Mouse (Mus musculus) layer of hippocampus, adult 18-20 months (tissue): Measurements from ENCODE around the gene 9330182L06Rik. TPM values are rescaled to one million over a fixed set of nuclear protein-coding genes. Genes with fewer than 3 reads are reported as not detected.

Source experiments
- DNase-seq, 2 experiments: peaks; one replicate each; pipeline ENCODE4 v3.0.0; 2022; ENCODE audit warnings: low spot score in 2 of 2
- total RNA-seq, 2 experiments: library from RNA; stranded (reverse); gene quantifications; 2 replicates each; pipeline ENCODE4 v1.2.3; 2021

The 9330182L06Rik gene
- total RNA-seq, 2 experiments from 2014 or later: 19.6 to 21.8 TPM

GRCm38 (mm10) chr5:9361982-9362661 is 96.2 kb downstream of the 9330182L06Rik start:
- no peak for DNase-seq

GRCm38 (mm10) chr5:9364937-9365336 is 99.0 kb downstream of the 9330182L06Rik start:
- DNase-seq: no peak

GRCm38 (mm10) chr5:9367920-9368692 is 102.2 kb downstream of the 9330182L06Rik start:
- DNase-seq: no peak

GRCm38 (mm10) chr5:9371127-9371526 is 105.2 kb downstream of the 9330182L06Rik start:
- peak; percentile 46 to 82 for DNase-seq

- no peak for DNase-seq
These were observed 107.4 kb downstream of the 9330182L06Rik start for GRCm38 (mm10) chr5:9373341-9373740.

GRCm38 (mm10) chr5:9389968-9390367 is 124.0 kb downstream of the 9330182L06Rik start:
- DNase-seq: no peak

- no peak for DNase-seq
These were observed 126.0 kb downstream of the 9330182L06Rik start for GRCm38 (mm10) chr5:9391858-9392393.

GRCm38 (mm10) chr5:9417098-9417497 is 151.2 kb downstream of the 9330182L06Rik start:
- no peak for DNase-seq

- no peak for DNase-seq
These were observed 151.9 kb downstream of the 9330182L06Rik start for GRCm38 (mm10) chr5:9417802-9418201.

- peak; percentile 7 to 42 for DNase-seq
These were observed 154.0 kb downstream of the 9330182L06Rik start for GRCm38 (mm10) chr5:9419964-9420363.

- DNase-seq: no peak
These were observed 158.5 kb downstream of the 9330182L06Rik start for GRCm38 (mm10) chr5:9424464-9424863.

GRCm38 (mm10) chr5:9427165-9427564 is 161.2 kb downstream of the 9330182L06Rik start:
- no peak for DNase-seq

- peak in 1 of 2 experiments; percentile 74 for DNase-seq
These were observed 161.8 kb downstream of the 9330182L06Rik start for GRCm38 (mm10) chr5:9427581-9428241.

- DNase-seq: no peak
These were observed 162.8 kb downstream of the 9330182L06Rik start for GRCm38 (mm10) chr5:9428728-9429127.

- DNase-seq: no peak
These were observed 180.2 kb downstream of the 9330182L06Rik start for GRCm38 (mm10) chr5:9446146-9446545.

- DNase-seq: no peak
These were observed 183.0 kb downstream of the 9330182L06Rik start for GRCm38 (mm10) chr5:9448931-9449330.

GRCm38 (mm10) chr5:9449570-9449969 is 183.7 kb downstream of the 9330182L06Rik start:
- peak; percentile 30 to 63 for DNase-seq

GRCm38 (mm10) chr5:9453298-9453697 is 187.4 kb downstream of the 9330182L06Rik start:
- peak in 1 of 2 experiments; percentile 14 for DNase-seq

GRCm38 (mm10) chr5:9477587-9477986 is 211.7 kb downstream of the 9330182L06Rik start:
- no peak for DNase-seq

- DNase-seq: peak in 1 of 2 experiments; percentile 9
These were observed 229.5 kb downstream of the 9330182L06Rik start for GRCm38 (mm10) chr5:9495456-9495855.

- no peak for DNase-seq
These were observed 231.3 kb downstream of the 9330182L06Rik start for GRCm38 (mm10) chr5:9497235-9497634.

- no peak for DNase-seq
These were observed 245.1 kb downstream of the 9330182L06Rik start for GRCm38 (mm10) chr5:9511027-9511426.
